Mouse (Mus musculus) lung, embryonic 16.5 days (tissue): ENCODE data around the gene Mettl22. TPM values are rescaled to one million over a fixed set of nuclear protein-coding genes. Genes with fewer than 3 reads are reported as not detected.
A peak's percentile ranks its signal among the peaks of the same experiment; 100 is the strongest.

Source experiments
- ATAC-seq: fragments of 200-750 bp; cut with Nextera tagmentation; 2 replicates; pipeline ENCODE4 v1.8.0; 2017; ENCODE audit warnings: low read depth, mild to moderate bottlenecking, moderate library complexity
- H3K27ac ChIP-seq: fragments of 300-500 bp; sonication (generic); 2 replicates; pipeline ENCODE4 v1.5.1; 2014; ENCODE audit warnings: mild to moderate bottlenecking, control low read depth, low read length
- H3K27me3 ChIP-seq: fragments of 300-500 bp; sonication (generic); 2 replicates; pipeline ENCODE4 v1.6.1; 2014; ENCODE audit warnings: low read depth, low read length, mixed read lengths; ENCODE audit not compliant: control insufficient read depth, insufficient read depth
- H3K36me3 ChIP-seq: fragments of 300-500 bp; sonication (generic); 2 replicates; pipeline ENCODE4 v1.6.1; 2014; ENCODE audit warnings: low read length; ENCODE audit not compliant: control insufficient read depth, insufficient read depth
- H3K4me1 ChIP-seq: fragments of 300-500 bp; sonication (generic); replicated peaks from 2 replicates; pipeline ENCODE4 v1.6.1; 2014; ENCODE audit warnings: low read length, mixed read lengths; ENCODE audit not compliant: control insufficient read depth, insufficient read depth
- H3K4me2 ChIP-seq: fragments of 300-500 bp; sonication (generic); 2 replicates; pipeline ENCODE4 v1.6.1; 2014; ENCODE audit warnings: low read depth, low read length, control low read depth
- H3K4me3 ChIP-seq: fragments of 300-500 bp; sonication (generic); 2 replicates; pipeline ENCODE4 v1.5.1; 2014; ENCODE audit warnings: mild to moderate bottlenecking, low read length, control low read depth
- H3K9ac ChIP-seq: fragments of 300-500 bp; sonication (generic); 2 replicates; pipeline ENCODE4 v1.6.1; 2014; ENCODE audit warnings: low read length, control low read depth
- H3K9me3 ChIP-seq: fragments of 300-500 bp; sonication (generic); 2 replicates; pipeline ENCODE4 v1.6.1; 2016; ENCODE audit warnings: low read length; ENCODE audit not compliant: control insufficient read depth
- WGBS: fragments of 180-500 bp; shearing (Covaris S2); extraction: QIAGEN DNeasy Blood & Tissue Kit; methylation state at CpG from one replicate; pipeline ENCODE4 v1.1.7; 2014; 5-methylcytosine and 5-hydroxymethylcytosine counted together
- polyA plus RNA-seq: library from polyadenylated mRNA; unstranded; fragments of >200 nt; fragmentation: Nextera tagmentation; extraction: Ambion mirVana; gene quantifications from 2 replicates; pipeline ENCODE4 v1.2.1, GENCODE M21; 2015

Gene Mettl22
- 13.9 and 14.8 TPM in 2 replicates for polyA plus RNA-seq

DNA sequence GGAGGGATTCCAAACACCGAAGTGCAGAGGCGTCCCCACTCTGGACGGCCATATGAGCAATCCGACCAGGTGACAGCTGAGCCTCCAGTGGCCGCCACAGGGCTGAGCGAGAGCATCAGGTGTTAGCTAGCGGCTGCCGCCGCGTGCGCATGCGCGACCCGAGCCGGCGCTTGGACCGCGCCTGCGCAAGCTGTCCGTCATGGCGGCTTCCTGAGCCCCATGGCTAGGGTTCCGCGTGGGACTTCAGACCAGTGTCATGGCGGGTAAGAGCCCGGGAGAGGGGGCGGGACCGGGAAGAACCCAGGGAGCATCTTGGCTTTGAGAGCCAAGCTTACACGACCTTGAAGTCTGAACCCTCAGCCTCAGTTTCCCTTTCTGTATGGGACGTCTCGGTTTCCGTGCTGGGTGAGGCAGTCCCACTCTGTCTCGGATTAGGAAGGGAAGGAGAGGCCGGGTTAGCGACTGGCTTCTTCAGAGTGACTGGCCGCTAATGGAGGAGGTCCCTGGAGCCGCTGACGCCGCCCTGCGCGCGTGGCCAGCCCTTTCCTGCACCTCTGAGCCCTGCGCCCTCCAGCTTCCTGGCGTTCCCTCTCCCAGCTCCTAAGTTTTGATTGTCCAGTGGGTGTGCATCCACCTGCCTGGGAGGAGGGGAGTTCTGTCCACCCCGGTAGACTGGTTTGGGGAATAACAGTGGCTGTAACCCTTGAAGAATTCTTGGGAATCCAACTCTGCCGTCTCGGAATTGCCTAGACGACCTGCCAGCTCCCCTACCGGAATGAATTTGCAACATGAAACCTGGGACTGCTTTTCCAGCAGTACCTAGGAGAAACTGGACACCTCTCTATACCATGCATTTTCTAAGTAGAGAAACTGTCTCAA is at the start of gene Mettl22:
Gene Mettl22 (plus strand): TSS at position 186 of the 879 bp plus-strand sequence.
- Histone ChIP-seq H3K27me3 (no peaks in the 10 kb centered on the region), H3K9ac (peak within 1 kb of the TSS; percentile 76), H3K36me3 (no peaks in the 10 kb centered on the region), H3K27ac (peak within 1 kb of the TSS; percentile 83), H3K4me2 (peak within 1 kb of the TSS; percentile 67), H3K9me3 (no peaks in the 10 kb centered on the region), H3K4me1 (peaks cover 2% of the 10 kb centered on the region; the same call in 1 of the 2 replicates), H3K4me3 (peak within 1 kb of the TSS; percentile 68)
- under 1% methylated on average over 46 of the region's 48 CpGs for WGBS
- peak; percentile 99 for ATAC-seq

DNA sequence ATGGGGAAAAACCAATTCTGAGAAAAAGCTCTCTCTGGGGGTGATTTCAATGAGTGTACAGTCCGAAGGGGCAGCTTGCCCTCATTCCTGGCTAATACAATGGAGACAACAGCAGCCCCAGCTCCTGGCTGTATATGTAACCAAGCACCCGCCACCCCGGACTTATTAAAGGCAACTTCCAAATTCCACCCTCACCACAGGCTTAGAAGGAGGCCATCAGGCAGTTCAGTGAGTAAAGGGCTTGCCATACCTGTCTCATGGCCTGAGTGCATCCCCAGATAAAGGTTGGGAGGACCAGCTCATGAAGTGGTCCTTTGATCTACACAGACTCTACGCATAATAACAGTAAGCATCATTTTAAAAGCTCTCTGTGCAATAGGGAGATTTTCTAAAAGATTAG is 49.7 kb upstream of the Mettl22 start:
- WGBS: 80% methylated on average over 4 of the region's 4 CpGs

DNA sequence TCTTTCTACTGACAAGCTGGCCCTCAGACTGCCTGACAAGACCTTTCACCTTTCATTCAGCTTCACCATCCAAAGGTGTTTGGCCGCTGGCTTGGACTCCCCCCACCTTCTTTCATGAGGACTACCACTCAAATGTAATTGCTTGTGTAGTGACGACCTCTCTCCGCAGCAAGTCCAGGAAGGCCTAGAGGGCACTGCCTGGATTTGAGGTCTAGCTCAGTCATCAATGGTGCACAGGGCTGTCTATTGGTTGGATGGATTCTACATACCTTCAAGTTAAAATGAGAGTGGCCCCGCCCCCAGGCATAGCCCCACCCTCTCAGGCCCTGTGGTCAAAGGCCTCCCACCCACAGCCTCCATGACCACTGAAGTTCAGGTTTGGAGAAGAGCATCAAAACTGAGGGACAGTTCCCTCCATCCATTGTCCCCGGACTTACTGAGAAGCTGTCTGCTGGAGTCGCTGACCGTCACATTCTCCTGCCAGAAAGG is 46.9 kb upstream of the Mettl22 start:
- no peak for ATAC-seq
- Histone ChIP-seq H3K4me2 (no peak overlapping the region), H3K4me1 (no peaks in the 10 kb centered on the region), H3K9ac (no peak overlapping the region), H3K27ac (no peak overlapping the region), H3K9me3 (no peaks in the 10 kb centered on the region), H3K4me3 (no peak overlapping the region), H3K36me3 (no peaks in the 10 kb centered on the region), H3K27me3 (peaks cover 43% of the 10 kb centered on the region)
- 46% methylated on average over 7 of the region's 7 CpGs for WGBS

More for the DNA sequence above, 49.7 kb upstream of the Mettl22 start:
- Histone ChIP-seq H3K4me1 (no peaks in the 10 kb centered on the region), H3K4me2 (no peak overlapping the region), H3K27me3 (peaks cover 30% of the 10 kb centered on the region), H3K4me3 (no peak overlapping the region), H3K9me3 (no peaks in the 10 kb centered on the region), H3K9ac (no peak overlapping the region), H3K36me3 (no peaks in the 10 kb centered on the region), H3K27ac (no peak overlapping the region)
- ATAC-seq: no peak

DNA sequence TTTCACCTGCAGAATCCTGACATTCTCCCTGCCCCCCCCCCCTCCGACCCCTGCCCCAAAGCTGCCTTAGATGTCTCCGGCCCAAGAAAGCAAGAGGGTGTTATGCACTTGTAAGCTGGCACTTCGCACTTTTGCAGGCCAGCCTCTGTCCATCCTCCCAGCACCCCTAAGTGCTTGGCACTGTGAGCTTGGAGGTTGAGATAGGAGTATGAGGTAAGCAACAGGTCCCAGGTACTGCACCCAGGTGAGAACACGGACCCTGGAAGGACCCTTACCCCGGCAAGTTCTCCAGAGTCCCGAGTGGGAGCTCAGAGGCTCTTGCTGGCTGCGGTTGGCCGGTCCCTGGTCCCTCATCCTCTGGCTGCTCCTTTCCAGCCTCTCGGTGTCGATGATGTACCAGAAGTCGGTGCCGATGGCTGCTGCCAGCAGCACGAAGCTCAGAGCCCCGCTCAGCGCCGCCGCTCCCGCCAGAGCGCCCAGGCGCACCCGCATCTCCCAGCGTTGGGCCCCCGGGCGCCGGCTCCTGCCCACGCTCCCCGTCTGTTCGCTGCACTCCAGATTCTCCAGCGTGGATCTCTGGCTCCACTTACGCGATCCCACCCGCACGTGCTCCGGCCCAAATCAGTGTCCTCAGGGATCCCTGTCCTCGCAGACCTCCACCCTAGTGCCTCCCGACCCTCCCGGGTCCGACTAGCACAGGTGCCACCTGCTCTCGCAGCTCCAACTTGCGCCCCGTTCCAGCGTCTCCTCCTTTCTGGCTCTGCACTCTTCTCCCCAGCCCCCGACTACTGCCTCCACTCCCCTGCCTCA is 46.2 kb upstream of the Mettl22 start:
- Histone ChIP-seq H3K36me3 (no peaks in the 10 kb centered on the region), H3K4me2 (peak overlapping the region; percentile 38), H3K27ac (no peak overlapping the region), H3K9me3 (no peaks in the 10 kb centered on the region), H3K27me3 (peaks cover 43% of the 10 kb centered on the region), H3K4me1 (no peaks in the 10 kb centered on the region), H3K9ac (0 out of 2 replicates have a peak overlapping the region, but pooled peaks have one; percentile 11), H3K4me3 (peak overlapping the region; percentile 17; the same call in 1 of the 2 replicates)
- no peak for ATAC-seq
- WGBS: 5% methylated on average over 36 of the region's 43 CpGs

DNA sequence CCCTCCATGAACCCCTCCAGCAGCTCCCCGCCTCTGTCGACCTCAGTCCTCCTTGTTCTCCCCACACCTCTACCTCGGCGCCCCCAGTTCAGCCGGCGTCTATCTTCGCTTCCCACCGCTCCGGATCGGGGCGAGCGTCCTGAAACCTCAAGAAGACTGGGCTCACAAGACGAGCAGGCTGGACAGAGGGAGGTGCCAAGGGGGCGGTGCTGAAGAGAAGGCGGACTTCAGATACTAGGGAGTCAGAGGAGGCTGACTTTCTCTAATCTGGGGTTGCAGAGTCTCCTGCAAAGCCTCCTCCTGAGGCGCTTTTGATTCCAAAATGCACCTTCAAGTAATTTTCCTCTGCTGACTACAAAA is 45.6 kb upstream of the Mettl22 start, which contains the start of gene Tmem114:
Gene Tmem114 (minus strand): TSS at position 166 of the 360 bp plus-strand sequence.
- 0 out of 2 replicates have a peak within 1 kb of the TSS, but pooled peaks have one; percentile 11 for H3K9ac ChIP-seq
- peak within 1 kb of the TSS; percentile 38 for H3K4me2 ChIP-seq
- no peaks in the 10 kb centered on the region for H3K9me3 ChIP-seq
- H3K36me3 ChIP-seq: no peaks in the 10 kb centered on the region
- ATAC-seq: no peak
- H3K27ac ChIP-seq: no peak within 1 kb of the TSS
- H3K4me3 ChIP-seq: peak within 1 kb of the TSS; percentile 17; the same call in 1 of the 2 replicates
- peaks cover 46% of the 10 kb centered on the region for H3K27me3 ChIP-seq
- H3K4me1 ChIP-seq: no peaks in the 10 kb centered on the region
- WGBS: 2% methylated on average over 16 of the region's 16 CpGs

DNA sequence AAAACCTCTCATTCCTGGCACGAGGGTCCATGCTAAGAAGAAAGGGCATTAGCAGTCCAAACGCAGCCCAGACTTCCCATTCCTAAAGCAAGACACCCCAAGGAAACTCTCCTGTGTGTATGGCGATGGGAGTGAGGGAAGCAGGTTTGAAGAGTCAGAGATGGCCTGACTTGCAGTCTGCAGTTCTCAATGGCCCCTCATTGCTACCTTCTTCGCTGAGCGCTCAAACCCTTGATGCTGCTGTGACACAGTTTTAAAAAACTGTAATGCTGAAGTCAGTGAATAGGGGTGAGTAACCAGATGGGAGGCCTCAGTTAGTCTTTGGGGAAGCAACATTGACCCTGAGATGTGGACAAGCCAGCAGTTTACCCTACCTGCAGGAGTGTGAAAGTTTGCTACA is 44.9 kb upstream of the Mettl22 start:
- ATAC-seq: no peak
- Histone ChIP-seq H3K9me3 (no peaks in the 10 kb centered on the region), H3K4me3 (no peak overlapping the region), H3K9ac (no peak overlapping the region), H3K4me2 (no peak overlapping the region), H3K4me1 (no peaks in the 10 kb centered on the region), H3K27ac (no peak overlapping the region), H3K27me3 (peaks cover 46% of the 10 kb centered on the region), H3K36me3 (no peaks in the 10 kb centered on the region)
- 70% methylated on average over 5 of the region's 5 CpGs for WGBS

DNA sequence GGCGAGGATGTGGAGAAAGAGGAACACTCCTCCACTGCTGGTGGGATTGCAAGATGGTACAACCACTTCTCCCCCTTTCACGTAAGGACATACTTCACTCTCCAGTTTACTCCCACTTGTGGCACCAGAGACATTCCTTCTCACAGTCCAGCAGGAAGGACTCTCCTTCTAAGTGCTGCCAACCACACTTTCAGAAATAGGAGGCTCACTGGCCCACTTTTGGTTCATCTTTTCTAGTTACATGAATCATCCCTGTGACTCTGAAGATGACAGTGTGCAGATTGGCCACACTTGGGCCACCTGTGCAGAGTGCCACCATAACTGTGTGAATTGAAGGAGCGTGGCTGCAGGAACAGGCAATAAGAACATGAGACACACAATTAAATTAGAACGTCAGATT is 41.1 kb upstream of the Mettl22 start:
- Histone ChIP-seq H3K4me2 (no peak overlapping the region), H3K27me3 (peaks cover 28% of the 10 kb centered on the region), H3K4me1 (no peaks in the 10 kb centered on the region), H3K27ac (no peak overlapping the region), H3K36me3 (no peaks in the 10 kb centered on the region), H3K9me3 (no peaks in the 10 kb centered on the region), H3K9ac (no peak overlapping the region), H3K4me3 (no peak overlapping the region)
- 80% methylated on average over 3 of the region's 4 CpGs for WGBS
- ATAC-seq: no peak

DNA sequence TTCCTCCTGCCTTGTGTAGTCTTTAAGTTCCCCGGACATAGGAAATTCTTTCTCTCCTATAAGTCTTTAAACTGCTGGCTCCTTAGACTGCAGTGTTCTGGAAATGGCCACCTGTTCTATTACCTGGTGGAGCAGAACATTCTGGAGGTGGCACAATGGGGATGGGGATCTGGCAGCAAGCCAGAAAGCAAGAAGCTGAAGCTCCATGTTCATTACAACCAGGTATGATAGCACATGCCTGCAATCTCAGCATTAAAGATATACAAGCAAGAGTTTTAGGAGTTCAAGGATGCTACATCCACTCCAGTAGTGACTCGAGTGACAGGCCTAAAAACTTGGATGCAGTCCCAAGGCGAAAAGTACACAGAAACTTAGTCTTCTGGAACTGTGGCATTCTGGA is 38.0 kb upstream of the Mettl22 start:
- Histone ChIP-seq H3K9ac (no peak overlapping the region), H3K36me3 (no peaks in the 10 kb centered on the region), H3K4me1 (no peaks in the 10 kb centered on the region), H3K9me3 (no peaks in the 10 kb centered on the region), H3K4me2 (no peak overlapping the region), H3K27me3 (peaks cover 2% of the 10 kb centered on the region; the same call in 1 of the 2 replicates), H3K4me3 (no peak overlapping the region), H3K27ac (no peak overlapping the region)
- no peak for ATAC-seq
- WGBS: 77% methylated on average over 3 of the region's 3 CpGs

DNA sequence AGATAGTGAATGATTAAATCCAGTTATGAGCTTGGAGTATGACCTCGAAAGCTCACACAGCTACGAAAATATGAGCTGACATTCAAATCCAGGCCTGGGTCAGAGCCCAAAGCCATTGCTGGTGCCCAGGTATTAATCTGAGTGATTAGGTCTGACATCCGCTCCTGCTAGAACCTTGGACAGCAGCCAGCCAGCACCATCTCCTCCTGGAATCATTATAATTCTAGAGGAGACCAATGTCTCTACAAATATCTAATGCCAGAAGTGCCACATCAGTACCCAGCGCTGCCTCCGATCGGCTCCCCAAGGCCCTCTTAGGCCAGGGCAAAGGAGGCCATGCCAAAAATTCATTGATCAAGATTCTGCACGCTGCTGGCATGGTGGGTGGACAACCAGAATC is 25.7 kb upstream of the Mettl22 start:
- H3K36me3 ChIP-seq: no peaks in the 10 kb centered on the region
- H3K9me3 ChIP-seq: no peaks in the 10 kb centered on the region
- H3K27me3 ChIP-seq: no peaks in the 10 kb centered on the region
- H3K4me2 ChIP-seq: no peak overlapping the region
- H3K4me1 ChIP-seq: no peaks in the 10 kb centered on the region
- WGBS: 70% methylated on average over 7 of the region's 7 CpGs
- H3K4me3 ChIP-seq: no peak overlapping the region
- ATAC-seq: no peak
- no peak overlapping the region for H3K9ac ChIP-seq
- H3K27ac ChIP-seq: no peak overlapping the region
